Mouse (Mus musculus): ENCODE data around the gene Stac3.

GRCm38 (mm10) chr10:127472722-127473121, 28.8 kb upstream of the Stac3 start:
- TF ChIP-seq POLR2A (IDR thresholded peaks at IDR 0.05; ENCODE audit: borderline replicate concordance, extremely low read depth, insufficient read depth, insufficient read length, poor library complexity, severe bottlenecking) (no peak), CTCF (IDR thresholded peaks at IDR 0.05; ENCODE audit: borderline replicate concordance, extremely low read depth, insufficient read depth, insufficient read length) (no peak)
